Mouse (Mus musculus) gastrocnemius, postnatal 10 days (tissue): ENCODE results near the gene Hemk1. TPM values are rescaled to one million over a fixed set of nuclear protein-coding genes. Genes with fewer than 3 reads are reported as not detected.
A peak's percentile ranks its signal among the peaks of the same experiment; 100 is the strongest.

Experiments used
- DNase-seq: peaks from one replicate; pipeline ENCODE4 v3.0.0; 2021; ENCODE audit warnings: mixed read lengths
- total RNA-seq, 2 experiments: library from RNA; stranded (reverse); gene quantifications; 2 replicates each; pipeline ENCODE4 v1.2.3; 2021

The Hemk1 gene
- total RNA-seq, 2 experiments from 2014 or later, result 12.8 to 14.4 TPM

- DNase-seq, result peak; percentile 45
Measured at GRCm38 (mm10) chr9:107343146-107343943, 5.2 kb upstream of the Hemk1 start.

- no peak for DNase-seq
Measured at GRCm38 (mm10) chr9:107342201-107342709, 4.1 kb upstream of the Hemk1 start.

GRCm38 (mm10) chr9:107340911-107341645, 2.9 kb upstream of the Hemk1 start:
- no peak for DNase-seq

- DNase-seq, result peak; percentile 94
Measured at GRCm38 (mm10) chr9:107340267-107340859, 2.2 kb upstream of the Hemk1 start, which contains the start of gene 6430571L13Rik. 6430571L13Rik (plus strand) TSS chr9:107340602.

- no peak for DNase-seq
Measured at GRCm38 (mm10) chr9:107336386-107336785, 1.8 kb downstream of the Hemk1 start.

- DNase-seq, result peak; percentile 72
Measured at GRCm38 (mm10) chr9:107335909-107336308, 2.2 kb downstream of the Hemk1 start.

- no peak for DNase-seq
Measured at GRCm38 (mm10) chr9:107335046-107335445, 3.1 kb downstream of the Hemk1 start.

GRCm38 (mm10) chr9:107334356-107334755, 3.8 kb downstream of the Hemk1 start:
- DNase-seq, result no peak

GRCm38 (mm10) chr9:107333686-107334085, 4.5 kb downstream of the Hemk1 start:
- no peak for DNase-seq

- DNase-seq, result no peak
Measured at GRCm38 (mm10) chr9:107330791-107331190, 7.4 kb downstream of the Hemk1 start.

- no peak for DNase-seq
Measured at GRCm38 (mm10) chr9:107327879-107328620, 10.1 kb downstream of the Hemk1 start.

GRCm38 (mm10) chr9:107325904-107326303, 12.2 kb downstream of the Hemk1 start:
- DNase-seq, result peak; percentile 55

GRCm38 (mm10) chr9:107324799-107325561, 13.2 kb downstream of the Hemk1 start:
- DNase-seq, result no peak

- peak; percentile 86 for DNase-seq
Measured at GRCm38 (mm10) chr9:107323558-107323957, 14.6 kb downstream of the Hemk1 start.

- DNase-seq, result no peak
Measured at GRCm38 (mm10) chr9:107322461-107323050, 15.6 kb downstream of the Hemk1 start.

GRCm38 (mm10) chr9:107315791-107316190, 22.4 kb downstream of the Hemk1 start:
- no peak for DNase-seq

GRCm38 (mm10) chr9:107313926-107314325, 24.2 kb downstream of the Hemk1 start:
- DNase-seq, result no peak

- DNase-seq, result no peak
Measured at GRCm38 (mm10) chr9:107312811-107313584, 25.2 kb downstream of the Hemk1 start.

- DNase-seq, result no peak
Measured at GRCm38 (mm10) chr9:107309600-107309999, 28.6 kb downstream of the Hemk1 start.

GRCm38 (mm10) chr9:107309171-107309570, 29.0 kb downstream of the Hemk1 start:
- DNase-seq, result no peak
